Mouse (Mus musculus) G1E (cell line): Measurements from ENCODE around the gene Spsb3.

ENCODE experiments used
- CTCF ChIP-seq: IDR thresholded peaks from 2 replicates; pipeline ENCODE4 v1.5.1; 2012; ENCODE audit warnings: low read depth, low read length, inconsistent platforms, mixed read lengths
- TAL1 ChIP-seq: conservative IDR thresholded peaks from 2 replicates; pipeline ENCODE4 v1.6.1; 2012; ENCODE audit warnings: low read depth, low read length, inconsistent platforms, mixed read lengths

DNA sequence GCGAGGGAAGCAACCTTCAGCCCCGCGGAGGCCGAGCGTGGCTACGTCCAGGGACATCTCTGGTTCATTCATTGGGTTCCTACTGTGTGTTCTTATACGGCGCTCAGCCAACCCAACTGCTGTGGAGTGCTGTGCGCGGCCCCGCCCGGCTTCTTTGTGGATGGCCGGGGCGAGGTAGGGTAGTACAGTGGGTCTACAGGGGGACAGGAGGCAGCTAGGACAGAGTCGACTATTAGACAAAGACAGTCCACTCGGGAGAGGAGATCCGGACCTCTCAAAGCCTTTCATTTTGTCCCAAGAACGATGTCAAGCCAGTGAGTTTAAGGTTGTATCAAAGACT is 459 bp downstream of the Spsb3 start:
- no peak for TF ChIP-seq CTCF
- TF ChIP-seq TAL1 = no peak
